ENCODE assay signal across 19 mouse cellular contexts in genomic region chr13:51850565-51850964, GRCm38 (mm10).
"Had no signal": no experiment of that assay in that cellular context is flagged by ENCODE, and none has a peak within 500 bp of the region (broad histone marks: within the 10 kb centered on the region; RNA-seq: fewer than 3 reads in every experiment).

No protein-coding gene starts in this region.

- H3K27me3 ChIP-seq: stomach, embryonic 15.5 days had no signal

- H3K9me3 ChIP-seq: midbrain, embryonic 10.5 days; midbrain, embryonic 13.5 days; neural tube, embryonic 13.5 days; neural tube, embryonic 15.5 days; stomach, embryonic 15.5 days had no signal

- H3K36me3 ChIP-seq: midbrain, embryonic 13.5 days; neural tube, embryonic 13.5 days; neural tube, embryonic 15.5 days; stomach, embryonic 15.5 days had no signal

- H3K27ac ChIP-seq: midbrain, embryonic 13.5 days; neural tube, embryonic 13.5 days; neural tube, embryonic 15.5 days; stomach, embryonic 15.5 days; stomach, postnatal 0 days had no signal

- H3K4me2 ChIP-seq: stomach, embryonic 15.5 days had no signal

- DNase-seq: lung, adult 18-20 months; lung, embryonic 14.5 days; lung, postnatal 10 days; lung, postnatal 4 days; retina, postnatal 1 day; right cerebral cortex, adult 18-20 months; right cerebral cortex, postnatal 25 days; right cerebral cortex, postnatal 4 days; spleen, adult 18-20 months; thymus, adult 2 months; thymus, postnatal 25 days; thymus, postnatal 4 days had no signal

- H3K4me3 ChIP-seq: midbrain, embryonic 13.5 days; neural tube, embryonic 13.5 days; neural tube, embryonic 15.5 days; stomach, embryonic 15.5 days had no signal

- ATAC-seq: midbrain, embryonic 13.5 days; midbrain, embryonic 16.5 days had no signal

- H3K9ac ChIP-seq: lung, embryonic 14.5 days; midbrain, embryonic 13.5 days; neural tube, embryonic 13.5 days; neural tube, embryonic 15.5 days; stomach, embryonic 15.5 days had no signal
